Mouse (Mus musculus) cerebellum, postnatal 25 days (tissue): ENCODE data around the gene Olfr1462.

Source experiments
- DNase-seq, 2 experiments: peaks; one replicate each; pipeline ENCODE4 v3.0.0; 2021; ENCODE audit warnings: mixed read lengths in 2 of 2

Gene Olfr1462

DNA sequence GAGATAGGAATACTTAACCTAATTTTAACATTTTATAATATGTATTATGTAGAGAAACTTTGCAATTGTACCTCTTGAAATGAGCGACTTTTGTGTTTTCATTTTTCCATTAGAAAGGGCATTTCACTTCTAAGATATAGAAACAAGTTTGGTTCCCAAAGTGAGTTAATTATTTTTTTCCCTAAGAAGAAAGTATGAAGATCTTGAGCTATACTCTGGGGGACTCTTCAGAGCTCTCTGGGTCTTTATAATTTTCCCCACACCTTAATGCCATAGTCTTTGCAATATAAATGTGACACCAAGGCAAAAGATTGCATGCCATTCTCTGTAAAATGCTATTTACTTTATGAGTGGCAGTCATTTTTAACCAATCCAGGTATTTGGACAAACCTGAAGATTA is at the start of gene Olfr1462:
Gene Olfr1462, plus strand, starts transcription at position 301 of the 400 bp plus-strand sequence.
- no peak for DNase-seq

DNA sequence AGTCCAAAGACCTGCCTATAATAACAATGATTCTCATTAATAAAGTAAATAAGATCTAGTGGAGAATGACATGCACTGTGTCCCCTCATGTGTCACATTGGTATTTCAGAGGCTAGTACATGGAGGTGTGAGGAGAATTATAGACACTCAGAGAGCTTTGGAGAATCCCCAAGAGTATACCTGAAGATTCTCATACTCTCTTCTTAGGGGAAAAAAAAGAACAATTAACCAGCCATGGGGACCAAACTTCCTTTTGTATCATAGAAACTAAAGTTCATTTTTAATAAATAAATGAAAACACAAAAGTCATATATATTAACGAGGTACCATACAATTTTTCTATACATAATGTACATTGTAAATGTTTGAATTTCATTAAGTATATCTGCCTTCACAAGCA is 36.1 kb upstream of the Olfr1462 start, which contains the start of gene Olfr1459:
Gene Olfr1459, minus strand, starts transcription at position 101 of the 400 bp plus-strand sequence.
- DNase-seq, result no peak

DNA sequence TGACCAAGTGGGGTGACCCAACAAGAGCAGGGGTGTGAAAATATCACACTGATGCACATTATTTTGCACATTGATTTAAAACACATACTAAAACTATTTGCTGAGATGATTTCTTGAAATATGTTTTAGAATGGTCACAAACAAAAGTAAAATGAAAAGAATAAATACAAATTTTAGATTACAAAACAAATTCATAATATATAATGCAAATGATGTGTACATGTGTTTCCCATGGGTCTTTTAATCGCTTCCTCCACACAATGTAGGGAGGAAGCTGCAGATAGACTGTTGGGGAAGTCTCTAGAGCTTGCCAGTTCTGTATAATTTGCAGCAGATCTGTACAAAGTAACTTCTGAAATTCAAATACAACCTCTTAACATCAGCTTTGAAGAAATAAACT is 22.8 kb upstream of the Olfr1462 start, which contains the start of gene Olfr1461:
Gene Olfr1461, plus strand, starts transcription at position 301 of the 400 bp plus-strand sequence.
- no peak for DNase-seq

DNA sequence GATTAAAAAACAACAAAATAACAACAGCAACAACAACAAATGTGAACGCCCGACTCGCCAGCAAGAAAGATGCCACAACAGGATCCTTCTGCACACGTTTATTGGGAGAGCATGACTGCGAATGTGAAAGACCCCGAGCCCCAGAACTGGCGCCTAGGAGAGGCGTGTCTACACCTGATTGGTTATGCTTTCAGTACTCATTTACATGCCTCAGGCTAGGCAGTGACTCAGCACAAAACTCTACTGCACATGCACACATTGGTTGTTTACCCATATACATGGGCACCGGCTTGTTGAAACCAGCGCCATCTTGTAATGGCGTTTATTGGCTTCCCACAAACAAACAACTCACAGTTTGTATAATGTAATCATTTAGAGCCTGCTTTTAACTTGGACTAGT is 36.1 kb downstream of the Olfr1462 start:
- DNase-seq, result no peak

DNA sequence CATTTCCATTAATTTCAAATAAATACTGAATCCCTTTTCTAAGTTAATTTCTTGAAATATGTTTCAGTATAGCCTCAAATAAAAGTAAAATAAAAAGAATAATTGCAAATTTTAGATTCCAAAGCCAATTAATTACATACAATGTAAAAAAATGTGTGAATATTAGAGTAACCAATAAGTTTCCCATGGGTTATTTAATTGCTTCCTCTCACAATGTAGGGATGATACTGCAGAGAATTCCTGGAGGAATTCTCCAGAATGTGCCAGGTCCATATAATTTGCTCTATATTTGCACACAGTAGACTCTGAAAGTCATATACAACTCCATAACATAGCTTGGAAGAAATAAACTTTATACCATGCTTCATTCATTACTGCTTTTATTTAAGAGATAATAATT is 45.5 kb downstream of the Olfr1462 start, which contains the start of gene Olfr1463:
Gene Olfr1463, plus strand, starts transcription at position 301 of the 400 bp plus-strand sequence.
- DNase-seq, result no peak
